Mouse (Mus musculus): ENCODE measurements around the gene Saxo1. TPM values are rescaled to one million over a fixed set of nuclear protein-coding genes. Genes with fewer than 3 reads are reported as not detected.

Gene Saxo1
- total RNA-seq (2021), result not detected

DNA sequence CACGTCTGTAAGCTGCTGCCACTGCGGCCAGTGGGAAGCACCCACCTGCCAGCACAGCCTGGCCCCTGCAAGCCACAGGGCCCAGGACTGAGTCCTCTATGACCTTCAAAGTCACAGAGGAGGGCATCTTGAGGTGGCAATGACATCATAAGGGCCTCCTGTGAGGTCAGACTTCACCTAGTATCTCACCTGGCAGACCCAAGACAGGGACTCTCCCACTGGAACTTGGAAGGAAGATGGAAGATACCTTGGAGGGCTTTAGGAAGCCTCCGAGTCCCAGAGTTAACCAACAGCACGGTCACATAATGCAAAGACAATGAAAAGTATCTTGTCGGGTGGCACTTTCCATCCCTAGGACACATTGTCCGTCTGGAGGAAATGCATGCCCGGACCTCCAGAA is at the start of gene Saxo1:
Saxo1 (minus strand) TSS at position 101 of the 400 bp plus-strand sequence.
- DNase-seq, result no peak

DNA sequence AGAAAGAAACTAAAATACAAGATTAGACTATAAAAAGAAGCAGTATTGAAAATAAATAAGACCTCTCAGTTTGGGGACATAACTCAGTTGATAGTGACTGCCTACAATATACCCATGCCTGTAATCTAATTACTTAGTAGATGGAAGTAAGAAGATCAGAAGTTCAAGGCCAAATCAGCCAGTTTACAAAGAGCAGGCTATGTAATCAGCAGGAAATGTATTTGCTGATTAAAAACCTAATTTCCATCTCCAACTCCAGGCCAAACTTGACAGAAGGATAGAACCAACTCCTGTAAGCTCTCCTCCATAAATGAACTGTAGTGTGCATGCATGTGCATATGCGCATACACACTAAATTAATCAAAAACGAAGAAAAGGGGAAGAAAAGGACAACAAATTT is 33.2 kb upstream of the Saxo1 start:
- no peak for DNase-seq

DNA sequence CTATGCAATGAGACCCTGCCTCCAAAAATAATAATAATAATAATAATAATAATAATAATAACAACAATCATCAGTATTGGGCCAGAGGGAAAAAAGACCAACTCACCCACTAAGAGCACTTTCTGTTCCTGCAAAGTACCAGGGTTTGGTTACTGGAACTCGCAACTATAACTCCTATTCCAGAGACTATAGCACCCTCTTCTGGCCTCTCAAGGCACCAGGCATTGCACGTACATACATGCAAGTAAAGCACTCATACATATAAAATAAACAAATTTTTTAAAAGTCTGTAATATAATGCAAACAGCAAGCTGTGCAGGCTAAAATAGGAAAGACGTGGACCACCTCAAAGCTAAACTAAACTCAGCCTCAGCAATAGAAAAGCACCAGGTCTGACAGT is 30.1 kb upstream of the Saxo1 start:
- DNase-seq, result no peak

DNA sequence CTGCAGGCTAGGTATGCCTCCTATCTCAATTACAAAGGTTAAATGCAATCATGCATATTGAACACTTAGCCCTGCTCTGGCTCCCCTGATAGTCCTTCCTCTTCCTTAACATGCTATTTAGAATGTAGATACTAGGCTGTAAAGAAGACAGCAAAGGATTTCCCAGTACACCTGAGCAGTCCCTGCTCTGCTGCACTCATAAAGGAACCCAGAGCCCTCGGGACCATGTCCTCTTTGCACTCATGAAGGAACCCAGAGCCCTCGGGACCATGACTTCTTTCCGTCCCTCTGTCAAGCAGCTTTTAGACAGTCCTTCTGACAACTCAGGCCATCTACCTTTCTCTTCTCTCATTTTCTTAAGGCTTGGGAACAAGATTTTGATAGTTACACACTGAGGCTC is 22.5 kb upstream of the Saxo1 start:
- no peak for DNase-seq

DNA sequence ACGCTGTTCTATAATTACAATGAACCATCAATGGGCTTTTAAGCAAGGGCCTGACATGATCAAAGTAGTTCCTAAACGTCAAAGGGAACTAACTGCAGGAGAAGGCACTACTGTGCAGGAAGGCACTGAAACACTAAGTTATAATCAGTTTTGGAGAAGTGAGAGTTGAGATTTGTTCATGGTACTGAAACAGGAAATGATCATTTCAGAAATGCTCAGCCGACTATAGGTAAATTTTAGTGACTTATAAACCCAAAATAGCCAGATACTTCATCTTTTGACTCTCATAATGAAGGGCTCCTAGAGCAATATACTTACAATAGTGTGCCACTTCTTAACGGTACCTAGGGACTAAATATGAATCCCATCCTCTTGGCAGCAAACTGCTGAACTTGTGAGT is 21.9 kb upstream of the Saxo1 start:
- DNase-seq, result no peak

DNA sequence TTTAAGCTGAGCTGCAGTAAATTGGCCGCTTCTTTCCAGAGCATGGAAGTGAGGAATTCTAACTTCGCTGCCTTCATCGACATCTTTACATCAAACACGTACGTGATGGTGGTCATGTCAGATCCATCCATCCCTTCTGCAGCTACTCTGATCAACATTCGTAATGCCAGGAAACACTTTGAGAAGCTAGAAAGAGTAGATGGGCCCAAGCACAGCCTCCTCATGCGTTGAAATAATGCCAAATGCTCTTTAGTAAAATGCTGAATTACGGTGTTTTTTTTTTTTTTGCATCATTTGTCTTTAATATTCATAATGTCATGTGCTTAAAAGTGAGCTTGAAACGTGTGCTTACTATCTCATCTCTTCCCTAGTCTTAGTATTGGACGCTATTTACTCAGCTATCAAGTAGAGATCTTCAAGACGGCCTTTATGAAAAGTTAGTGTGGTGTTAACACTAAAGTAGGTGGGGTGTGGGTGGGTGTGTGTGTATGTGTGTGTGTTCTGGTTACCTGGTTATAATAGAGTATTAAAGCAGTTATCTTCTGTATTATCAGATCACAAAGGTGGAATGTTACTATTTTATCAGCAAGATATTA is 18.6 kb upstream of the Saxo1 start:
- no peak for DNase-seq

DNA sequence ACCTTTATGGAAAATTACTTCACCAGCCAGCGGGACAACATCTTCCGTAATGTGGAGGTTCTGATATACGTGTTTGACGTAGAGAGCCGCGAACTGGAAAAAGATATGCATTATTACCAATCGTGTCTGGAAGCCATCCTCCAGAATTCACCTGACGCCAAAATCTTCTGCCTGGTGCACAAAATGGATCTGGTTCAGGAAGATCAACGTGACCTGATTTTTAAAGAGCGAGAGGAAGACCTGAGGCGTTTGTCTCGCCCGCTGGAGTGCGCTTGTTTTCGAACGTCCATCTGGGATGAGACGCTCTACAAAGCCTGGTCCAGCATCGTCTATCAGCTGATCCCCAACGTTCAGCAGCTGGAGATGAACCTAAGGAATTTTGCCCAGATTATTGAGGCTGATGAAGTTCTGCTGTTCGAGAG is 18.0 kb upstream of the Saxo1 start:
- DNase-seq, result peak; percentile 26 to 29

DNA sequence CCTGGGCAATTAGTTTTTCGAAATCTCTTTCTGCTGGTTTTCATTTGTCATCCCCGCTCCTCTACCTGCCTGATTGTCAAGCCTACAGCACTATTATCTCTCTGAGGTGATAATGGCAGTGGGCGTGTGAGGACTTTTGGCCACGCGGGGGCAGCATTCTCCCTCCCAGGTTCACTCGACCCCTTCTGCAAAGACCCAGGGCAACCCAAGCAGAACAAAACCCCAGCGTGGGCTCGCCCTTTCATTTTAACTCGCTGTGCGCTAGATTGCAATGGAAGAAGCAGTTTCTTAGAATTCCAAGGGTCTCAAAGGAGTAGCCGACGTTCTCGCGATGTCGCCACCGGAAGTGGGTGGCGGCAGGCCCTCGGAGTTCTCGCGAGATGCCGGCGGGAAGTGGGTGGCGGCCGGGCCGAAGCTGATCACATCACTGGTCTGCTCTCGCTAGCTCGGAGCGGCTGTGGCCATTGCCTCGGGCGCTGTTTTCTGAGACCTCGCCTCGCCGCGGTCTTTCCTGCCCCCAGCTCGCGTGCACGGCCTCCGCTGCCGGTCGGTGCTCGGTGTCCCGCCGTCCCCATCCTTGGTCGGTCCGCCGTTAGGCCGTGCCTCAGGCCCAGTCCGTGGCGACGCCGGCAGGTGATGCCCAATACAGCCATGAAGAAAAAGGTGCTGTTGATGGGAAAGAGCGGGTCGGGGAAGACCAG is 17.3 kb upstream of the Saxo1 start, which contains the start of gene Rraga:
Rraga (plus strand) TSS at position 386 of the 701 bp plus-strand sequence.
- DNase-seq, result peak; percentile 91 to 93

DNA sequence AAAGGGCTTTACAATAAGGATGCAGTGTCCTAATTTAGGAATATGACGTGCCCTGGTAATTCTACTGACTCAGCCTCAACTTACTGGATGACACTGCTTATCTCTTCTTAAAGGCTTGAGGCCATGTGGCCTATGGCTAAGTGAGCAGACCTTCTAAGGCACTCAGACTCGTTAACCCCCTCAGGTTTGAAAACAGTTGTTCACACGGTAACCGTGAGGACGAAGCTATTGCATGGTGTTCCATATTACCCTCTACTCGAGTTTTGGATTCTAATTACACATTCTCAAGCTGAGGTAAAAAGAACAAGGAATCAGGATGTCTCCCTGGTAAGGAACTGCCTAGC is 16.8 kb upstream of the Saxo1 start:
- no peak for DNase-seq

DNA sequence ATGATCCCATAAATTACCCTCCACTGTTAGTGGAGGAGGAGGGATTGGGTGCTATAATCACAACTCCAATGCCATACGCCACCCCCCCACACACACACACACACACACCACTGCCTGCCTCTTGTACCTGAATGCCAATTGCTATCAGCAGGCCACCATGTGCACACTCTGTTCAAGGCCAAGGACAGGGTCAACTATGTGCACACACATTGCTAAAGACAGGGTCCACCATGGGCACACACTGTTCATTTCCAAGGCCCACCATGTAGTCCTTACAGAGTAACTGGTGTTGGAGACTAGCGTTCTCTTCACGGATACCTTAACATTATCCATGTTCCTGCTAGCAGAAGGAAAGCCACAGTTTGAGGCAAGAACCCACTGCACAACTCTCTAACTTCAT is 2.9 kb upstream of the Saxo1 start:
- DNase-seq, result no peak

DNA sequence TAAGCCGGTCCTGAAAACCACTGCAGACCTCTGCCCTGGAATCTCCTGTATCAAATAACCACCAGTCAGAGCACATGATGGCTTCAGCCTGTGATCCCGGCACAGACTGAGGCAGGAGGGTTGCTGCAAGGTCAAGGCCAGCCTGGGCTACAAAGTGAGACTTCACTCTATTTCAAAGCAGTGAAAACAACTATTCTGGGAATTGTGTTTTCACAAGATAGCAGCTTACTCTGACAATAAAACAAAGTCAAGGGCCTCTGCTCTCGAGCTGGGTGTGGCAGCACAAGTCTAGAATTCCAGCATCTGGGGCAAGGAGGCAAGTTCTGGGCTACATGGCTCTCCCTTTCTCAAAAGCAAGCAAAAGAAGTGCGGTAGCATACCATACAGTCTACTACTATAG is 878 bp upstream of the Saxo1 start:
- DNase-seq, result no peak

DNA sequence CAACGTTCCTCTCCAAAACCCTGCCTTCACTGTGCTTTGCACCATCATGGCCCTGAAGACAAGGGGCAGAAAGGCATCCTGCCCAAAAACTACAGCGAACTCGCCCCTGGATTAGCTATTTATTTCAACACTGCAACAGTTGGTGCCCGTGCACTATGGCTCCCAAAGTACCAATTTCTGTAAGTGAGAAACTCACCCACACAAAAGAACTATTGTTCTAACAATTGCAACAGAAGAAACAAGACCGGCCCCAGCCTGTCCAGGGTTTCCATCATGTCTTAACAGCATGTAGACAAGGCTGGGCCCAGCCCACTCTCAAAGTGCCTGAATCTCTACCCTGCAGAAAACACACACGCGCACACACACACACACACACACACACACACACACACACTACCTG is 757 bp downstream of the Saxo1 start:
- no peak for DNase-seq

DNA sequence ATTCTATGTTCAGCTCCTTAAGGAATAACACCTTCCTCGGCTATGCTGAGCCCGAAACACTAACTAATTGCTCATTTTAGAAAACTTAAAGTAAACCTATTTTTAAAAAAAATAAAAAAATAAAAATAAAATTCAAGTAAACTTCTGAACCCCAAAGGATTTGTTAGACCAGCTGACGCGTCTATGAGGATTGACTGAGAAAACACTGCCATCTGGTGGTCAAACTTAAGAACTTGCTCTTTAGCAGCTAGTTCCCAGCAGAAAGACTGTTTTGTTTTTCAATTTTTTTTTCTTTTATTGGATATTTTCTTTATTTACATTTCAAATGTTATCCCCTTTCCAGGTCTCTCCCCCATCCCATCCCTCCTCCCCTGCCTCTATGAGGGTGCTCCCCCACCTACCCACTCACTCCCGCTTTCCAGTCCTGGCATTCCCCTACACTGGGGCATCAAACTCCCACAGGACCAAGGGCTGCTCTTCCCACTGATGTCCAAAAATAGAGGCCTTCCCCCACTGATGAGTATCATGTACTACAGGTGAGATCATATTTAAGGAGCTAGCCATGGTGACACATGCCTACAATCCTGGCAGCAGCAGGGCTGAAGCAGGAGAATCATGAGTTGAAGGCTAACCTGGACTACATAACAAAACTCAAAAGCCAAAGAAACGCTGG is 3.0 kb downstream of the Saxo1 start:
- no peak for DNase-seq

DNA sequence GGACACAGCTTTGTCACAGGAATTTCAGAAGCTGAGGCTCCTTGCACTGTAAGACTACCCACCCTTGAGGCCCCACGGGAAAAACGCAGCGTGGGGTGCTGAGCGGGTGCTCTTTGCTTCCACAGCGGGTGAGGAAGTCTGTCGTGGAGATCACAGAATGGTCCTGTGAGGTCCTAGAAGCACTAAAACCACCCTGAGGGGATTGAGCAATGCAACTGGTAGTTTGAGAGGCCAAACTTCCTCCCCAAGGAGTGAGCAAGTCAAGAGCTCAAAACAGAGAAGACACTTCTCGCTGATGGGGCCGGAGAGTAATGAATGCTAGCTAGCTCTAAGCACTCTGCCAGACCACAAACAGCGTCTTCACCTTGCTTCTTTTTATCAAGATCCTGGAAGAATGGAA is 9.8 kb downstream of the Saxo1 start:
- DNase-seq, result no peak

DNA sequence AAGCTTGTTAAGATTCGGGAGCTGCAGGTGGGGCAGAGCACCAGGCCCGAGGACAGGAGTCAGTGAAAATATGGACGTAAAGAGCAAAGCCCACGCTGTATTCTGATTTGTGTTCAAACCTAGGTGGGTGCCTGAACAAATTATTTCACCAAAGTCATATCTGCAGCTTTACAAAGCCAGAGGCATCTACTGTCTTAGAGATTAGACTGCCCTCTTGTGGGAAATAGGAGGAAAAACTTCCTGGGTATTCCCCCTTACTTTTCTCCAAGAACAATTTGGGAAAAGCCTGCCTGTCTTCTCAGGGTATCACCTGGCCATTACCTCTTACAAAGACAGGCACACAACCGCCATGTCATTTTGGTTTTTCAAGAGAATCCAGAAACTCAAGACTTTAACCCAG is 12.5 kb downstream of the Saxo1 start:
- DNase-seq, result no peak

DNA sequence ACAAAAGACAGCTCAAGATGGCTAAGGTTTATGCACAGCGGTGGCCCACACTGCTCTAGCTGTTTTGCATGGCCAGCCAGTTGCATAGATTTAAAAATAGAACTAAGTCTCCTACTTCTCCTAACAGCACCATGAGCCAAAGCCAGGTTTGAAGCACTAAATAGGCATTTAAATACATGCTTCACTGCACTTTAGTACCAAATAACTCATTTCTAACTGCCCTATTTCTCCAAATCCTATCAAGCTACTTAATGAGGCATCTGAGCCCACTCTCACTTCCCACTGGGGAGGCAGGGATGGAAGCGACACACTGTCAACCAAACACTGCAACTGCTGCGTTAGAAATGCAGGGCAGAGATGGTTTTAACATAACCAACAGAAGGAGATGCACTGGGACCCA is 14.1 kb downstream of the Saxo1 start:
- no peak for DNase-seq

DNA sequence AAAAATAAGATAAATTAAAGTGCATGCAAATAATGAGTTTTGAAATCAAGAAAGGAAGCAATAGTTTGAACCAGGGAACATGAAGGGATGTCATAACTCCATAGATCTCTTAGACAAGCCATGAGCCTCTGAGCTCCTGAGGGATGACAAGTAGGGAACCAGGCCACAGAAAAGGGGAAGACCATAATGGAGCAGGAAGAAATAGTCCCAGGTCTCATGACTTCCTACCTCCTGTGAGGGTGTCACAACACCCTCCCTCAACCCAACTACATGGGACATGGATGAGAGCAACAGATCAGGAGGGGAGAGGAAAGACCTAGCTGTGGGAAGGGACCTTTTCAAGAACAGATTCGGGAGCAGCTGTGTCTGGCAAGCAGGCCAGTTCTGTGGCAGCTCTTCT is 16.6 kb downstream of the Saxo1 start:
- no peak for DNase-seq

DNA sequence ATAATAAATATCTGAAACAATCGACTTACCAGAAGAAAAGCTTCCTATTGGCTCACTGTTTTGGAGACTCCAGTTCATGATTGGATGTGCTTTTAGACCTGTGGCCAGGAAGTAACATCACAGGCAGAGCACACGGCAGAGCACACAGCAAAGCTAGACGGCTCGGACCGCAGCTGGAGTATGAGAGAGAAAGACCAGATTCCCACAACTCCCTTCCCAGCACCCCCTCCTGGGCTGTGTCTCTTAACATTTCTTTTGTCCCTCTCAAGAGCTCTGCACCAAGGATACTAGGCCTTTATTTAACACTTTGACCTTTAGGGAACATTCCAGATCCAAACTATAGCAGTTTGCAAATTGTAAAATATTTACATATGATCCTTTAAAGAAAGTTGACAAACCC is 19.2 kb downstream of the Saxo1 start:
- DNase-seq, result no peak

DNA sequence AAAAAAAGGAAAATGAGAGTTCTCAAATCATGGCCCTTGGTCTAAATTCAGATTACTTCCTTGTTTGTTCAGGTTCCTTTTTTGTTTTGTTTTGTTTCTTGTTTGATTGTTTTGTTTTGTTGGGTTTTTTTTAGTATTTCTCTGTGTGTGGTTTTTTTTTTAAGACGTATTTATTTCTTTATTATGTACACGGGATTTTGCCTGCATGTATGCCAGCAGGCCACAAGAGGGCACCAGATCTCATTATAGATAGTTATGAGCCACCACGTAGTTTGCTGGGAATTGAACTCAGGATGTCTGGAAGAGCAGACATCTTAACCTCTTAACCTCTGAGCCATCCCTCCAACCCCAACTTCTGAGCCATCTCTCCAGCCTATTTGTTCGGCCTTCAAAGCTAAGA is 20.2 kb downstream of the Saxo1 start:
- no peak for DNase-seq

DNA sequence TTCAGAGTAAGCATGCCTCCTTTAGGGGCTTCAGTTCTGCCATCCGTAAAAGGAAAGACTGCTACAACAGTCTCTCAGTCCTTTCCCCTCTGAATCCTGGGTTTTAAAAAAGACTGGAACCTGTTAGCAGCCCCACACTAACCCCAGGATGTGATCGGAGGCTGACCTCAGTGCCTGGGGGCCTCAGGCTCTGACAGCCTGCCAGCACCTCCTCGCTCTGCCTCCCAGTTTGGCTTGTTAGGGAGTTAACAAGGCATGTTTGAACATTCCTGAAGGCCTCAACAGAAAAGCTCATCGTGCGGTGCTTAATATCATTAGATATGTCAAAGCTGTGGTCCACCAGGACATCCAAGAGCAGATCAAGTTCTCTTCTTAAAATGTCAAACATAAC is 24.0 kb downstream of the Saxo1 start:
- DNase-seq, result no peak

DNA sequence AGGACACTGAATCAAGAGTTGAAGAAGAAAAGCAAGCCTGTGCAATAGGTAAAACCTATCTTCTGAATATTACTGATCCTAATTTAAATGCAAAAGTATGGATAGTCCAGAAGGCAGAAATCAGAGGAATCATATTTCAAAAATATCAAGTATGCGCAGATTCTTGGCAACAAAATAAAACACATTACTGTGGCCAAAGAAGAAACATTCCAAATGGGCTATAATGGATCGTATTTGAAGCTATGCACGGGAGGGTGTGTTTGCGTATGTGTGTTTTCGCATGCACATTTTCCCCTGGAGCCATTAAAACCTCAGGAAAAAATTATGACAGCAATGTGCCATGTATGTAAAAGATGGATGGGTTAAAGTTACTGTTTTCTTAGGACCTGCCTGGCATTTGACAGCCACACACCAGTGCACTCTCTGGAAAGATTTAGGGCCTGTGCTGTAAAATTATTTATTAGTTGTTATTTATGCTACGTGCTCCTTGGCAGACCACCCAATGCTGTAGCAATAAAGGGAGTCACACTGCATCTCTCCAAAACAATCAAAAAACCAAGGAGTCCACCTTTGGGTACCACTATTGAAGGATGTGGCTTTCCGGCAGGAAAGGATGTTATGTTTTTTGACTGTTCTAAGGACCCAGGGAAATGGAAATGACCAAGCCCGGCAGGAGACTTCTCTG is 24.6 kb downstream of the Saxo1 start:
- DNase-seq, result no peak

DNA sequence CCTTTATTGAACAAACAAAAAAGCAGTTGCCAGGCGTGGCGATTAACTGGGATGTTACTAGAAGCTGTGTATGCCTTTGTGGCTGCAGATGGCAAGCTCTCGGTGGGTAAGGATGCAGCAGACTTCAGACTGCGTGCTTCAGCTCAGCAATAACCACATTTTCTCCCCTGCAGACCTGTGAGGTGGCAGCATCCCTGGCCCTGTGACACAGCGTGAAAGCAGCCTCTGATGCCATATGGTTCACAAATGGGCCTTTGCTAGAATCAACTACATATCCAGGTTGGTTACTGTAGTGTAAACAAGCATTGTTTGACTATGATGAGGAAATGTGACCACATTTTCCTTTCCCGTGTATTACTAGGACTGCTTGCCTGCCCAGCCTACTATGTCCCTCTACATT is 29.0 kb downstream of the Saxo1 start:
- DNase-seq, result no peak
